Comparison of ENCODE assay signal across 15 mouse cellular contexts in the genomic region with DNA sequence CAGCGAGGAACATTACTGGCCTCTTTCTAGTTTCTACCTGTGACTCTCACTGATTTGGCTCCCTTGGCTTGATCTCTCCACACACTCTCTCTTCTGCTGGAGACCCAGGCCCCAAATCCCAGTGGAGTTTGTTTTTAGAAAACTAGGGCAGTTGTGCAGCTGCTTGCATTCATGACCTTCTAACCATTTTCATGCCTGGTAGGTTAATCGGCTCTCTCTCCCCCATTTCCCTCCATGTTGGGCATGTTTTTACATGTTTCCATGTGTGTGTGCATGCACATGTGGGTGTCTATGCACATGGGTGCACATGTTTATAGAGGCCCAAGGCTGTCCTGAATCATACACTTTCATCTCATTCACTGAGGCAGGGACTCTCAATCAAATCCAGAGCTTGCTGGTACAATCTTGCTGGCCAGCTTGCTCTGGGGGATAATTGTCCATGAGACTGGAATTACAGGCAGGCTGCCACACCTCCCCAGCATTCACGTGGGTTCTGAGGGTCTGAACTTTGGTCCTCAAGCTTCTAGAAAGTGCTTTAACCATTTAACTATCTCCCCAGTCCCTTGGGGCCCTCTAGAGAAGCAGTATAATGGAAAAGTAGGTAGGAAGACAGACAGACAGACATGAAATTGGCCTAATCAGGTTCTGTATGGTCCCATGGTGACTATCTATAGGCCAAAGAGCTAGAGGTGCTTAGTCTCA.
"Had no signal": no experiment of that assay in that cellular context is flagged by ENCODE, and none has a peak within 500 bp of the region (broad histone marks: within the 10 kb centered on the region; RNA-seq: fewer than 3 reads in every experiment).

No protein-coding gene starts in this region.

- H3K4me2 ChIP-seq: liver, embryonic 13.5 days; midbrain, embryonic 11.5 days; neural tube, embryonic 12.5 days; neural tube, embryonic 15.5 days had no signal

- H3K36me3 ChIP-seq: liver, embryonic 13.5 days; neural tube, embryonic 15.5 days had no signal

- H3K27ac ChIP-seq: kidney, postnatal 0 days; left cerebral cortex, adult 2 months; liver, embryonic 13.5 days; neural tube, embryonic 12.5 days; neural tube, embryonic 15.5 days; stomach, postnatal 0 days had no signal

- H3K4me3 ChIP-seq: left cerebral cortex, adult 2 months; liver, embryonic 13.5 days; neural tube, embryonic 12.5 days; neural tube, embryonic 15.5 days had no signal

- H3K9ac ChIP-seq: liver, embryonic 13.5 days; neural tube, embryonic 12.5 days; neural tube, embryonic 15.5 days had no signal

- H3K9me3 ChIP-seq: liver, embryonic 13.5 days; neural tube, embryonic 12.5 days; neural tube, embryonic 15.5 days had no signal

- DNase-seq: layer of hippocampus, postnatal 36 days; liver, embryonic 13.5 days; lung, adult 2 months; lung, postnatal 14 days; lung, postnatal 4 days; midbrain, embryonic 14.5 days; right cerebral cortex, adult 18-20 months; right cerebral cortex, postnatal 14 days; right cerebral cortex, postnatal 4 days had no signal

- H3K27me3 ChIP-seq: liver, embryonic 13.5 days; neural tube, embryonic 12.5 days; neural tube, embryonic 15.5 days had no signal
